ENCODE assay signal across 8 mouse cellular contexts in genomic region chr9:25150791-25151610, GRCm38 (mm10). TPM values are rescaled to one million over a fixed set of nuclear protein-coding genes. Genes with fewer than 3 reads are reported as not detected.
A peak's percentile ranks its signal among the peaks of the same experiment; 100 is the strongest.
DNase-seq lines count a peak whose midpoint lies in the region; ATAC-seq lines count a peak whose summit lies in the region.

No protein-coding gene starts in this region.

- H3K27ac ChIP-seq in embryonic facial prominence, embryonic 13.5 days: peak overlapping the region; percentile 99
- peak overlapping the region; percentile 100 for H3K27ac ChIP-seq in heart, embryonic 15.5 days

- peak overlapping the region; percentile 93 for H3K9ac ChIP-seq in embryonic facial prominence, embryonic 13.5 days
- H3K9ac ChIP-seq in heart, embryonic 15.5 days: peak overlapping the region; percentile 98

- H3K4me1 ChIP-seq in embryonic facial prominence, embryonic 13.5 days: peaks cover 17% of the 10 kb centered on the region
- peaks cover 27% of the 10 kb centered on the region for H3K4me1 ChIP-seq in heart, embryonic 15.5 days (replicated peaks)

- ATAC-seq in embryonic facial prominence, embryonic 13.5 days (ENCODE audit: insufficient number of reproducible peaks, insufficient read depth, low FRiP score, low TSS enrichment, low read depth): peak; percentile 80
- peak; percentile 69 for ATAC-seq in heart, embryonic 15.5 days (replicated peaks; ENCODE audit: insufficient number of reproducible peaks, insufficient read depth, low FRiP score, low read depth)

- no peaks in the 10 kb centered on the region for H3K9me3 ChIP-seq in embryonic facial prominence, embryonic 13.5 days
- no peaks in the 10 kb centered on the region for H3K9me3 ChIP-seq in heart, embryonic 15.5 days (replicated peaks)

- H3K4me3 ChIP-seq in embryonic facial prominence, embryonic 13.5 days: peak overlapping the region; percentile 87
- peak overlapping the region; percentile 96 for H3K4me3 ChIP-seq in heart, embryonic 15.5 days

- peak overlapping the region; percentile 77 for H3K4me2 ChIP-seq in embryonic facial prominence, embryonic 13.5 days
- H3K4me2 ChIP-seq in heart, embryonic 15.5 days: peak overlapping the region; percentile 69

- peak; percentile 40 for DNase-seq in A20 (ENCODE audit: low read depth, low spot score)
- peak; percentile 44 for DNase-seq in adipocyte (ENCODE audit: low spot score)
- DNase-seq in layer of hippocampus, postnatal 36 days: peak; percentile 64 to 66
- peak; percentile 76 for DNase-seq in lung, postnatal 36 days
- DNase-seq in right cerebral cortex, adult 2 months (ENCODE audit: low spot score in 2 of 2): peak; percentile 43 to 47
- no peak for DNase-seq in retina, embryonic 14.5 days (ENCODE audit: low spot score)

- 0 out of 2 replicates have a peak, but pooled peaks cover 3% of the 10 kb centered on the region for H3K36me3 ChIP-seq in embryonic facial prominence, embryonic 13.5 days
- H3K36me3 ChIP-seq in heart, embryonic 15.5 days: no peaks in the 10 kb centered on the region

- H3K27me3 ChIP-seq in embryonic facial prominence, embryonic 13.5 days: no peaks in the 10 kb centered on the region
- H3K27me3 ChIP-seq in heart, embryonic 15.5 days: no peaks in the 10 kb centered on the region

- under 1% methylated on average over 72 of the region's 73 CpGs for WGBS in embryonic facial prominence, embryonic 13.5 days
- under 1% methylated on average over 73 of the region's 73 CpGs for WGBS in heart, embryonic 15.5 days

RNA-seq across cellular contexts. Expression of gene Herpud2, which starts 0.6 kb away (rescaled TPM):
- polyA plus RNA-seq in embryonic facial prominence, embryonic 13.5 days (2015; fragmentation: Nextera tagmentation; extraction: Ambion mirVana): 30.4 and 30.8 TPM in 2 replicates
- 29.2 and 33.2 TPM in 2 replicates for polyA plus RNA-seq in heart, embryonic 15.5 days (2015; fragmentation: Nextera tagmentation; extraction: Ambion mirVana)
- 10 to 100 TPM; 44.9 to 47.9 TPM for total RNA-seq in layer of hippocampus, postnatal 36 days (2021)
